Mouse (Mus musculus) mouse embryonic stem cell (cell line): Measurements from ENCODE around the gene Prelid3b.

Experiments
- in situ Hi-C, 2 experiments: fragments of 300-500 bp; cut with MboI; formaldehyde crosslinking; loops; 1 replicate in 1 of 2; 3 replicates in 1 of 2; pipeline ENCODE4 v1.14.3; 2019 to 2020; ENCODE audit warnings: low sequenced_read_pairs in 2 of 2, low pct_unique_long_range_greater_than_20kb in 1 of 2, mixed read lengths in 1 of 2; ENCODE audit not compliant: unreplicated experiment in 1 of 2

Prelid3b gene

DNA sequence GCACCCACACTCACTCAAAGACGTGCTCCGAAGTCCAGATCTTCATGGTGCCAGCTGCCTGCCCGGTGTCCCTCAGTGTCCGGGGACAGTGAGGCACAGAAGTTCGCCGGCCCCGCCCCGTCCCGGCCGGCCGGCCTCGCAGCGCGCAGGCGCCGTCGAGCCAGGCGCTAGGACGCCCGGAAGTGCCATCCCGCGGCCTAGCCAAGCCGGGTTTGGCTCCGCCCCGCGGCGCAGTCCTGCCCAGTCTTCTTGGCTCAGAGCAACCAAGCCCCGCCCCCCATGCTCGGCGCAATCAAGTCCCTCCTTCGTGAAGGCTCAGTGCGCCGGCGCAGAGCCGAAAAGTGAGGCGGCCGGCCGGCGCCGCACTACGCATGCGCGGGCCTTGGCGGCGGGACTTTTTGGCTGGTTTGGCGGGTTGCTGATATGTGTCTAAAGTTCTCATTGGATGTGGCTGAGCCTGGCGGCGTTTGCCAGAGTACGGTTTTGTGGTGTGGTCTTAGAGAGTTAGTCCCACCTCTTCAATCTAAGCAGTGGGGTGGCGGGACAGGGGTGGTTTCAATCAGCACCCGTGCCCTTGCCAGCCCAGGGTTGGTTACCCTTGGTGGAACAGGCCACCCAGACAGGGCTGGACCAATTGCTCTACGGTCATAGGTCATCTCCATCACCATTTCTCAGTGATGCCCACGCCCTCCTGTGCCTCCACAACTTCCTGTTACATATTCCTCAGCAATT lies at the start of gene Prelid3b:
Gene Prelid3b, minus strand, starts transcription at position 264 of the 732 bp plus-strand sequence.
- in situ Hi-C loops: no loop called here

DNA sequence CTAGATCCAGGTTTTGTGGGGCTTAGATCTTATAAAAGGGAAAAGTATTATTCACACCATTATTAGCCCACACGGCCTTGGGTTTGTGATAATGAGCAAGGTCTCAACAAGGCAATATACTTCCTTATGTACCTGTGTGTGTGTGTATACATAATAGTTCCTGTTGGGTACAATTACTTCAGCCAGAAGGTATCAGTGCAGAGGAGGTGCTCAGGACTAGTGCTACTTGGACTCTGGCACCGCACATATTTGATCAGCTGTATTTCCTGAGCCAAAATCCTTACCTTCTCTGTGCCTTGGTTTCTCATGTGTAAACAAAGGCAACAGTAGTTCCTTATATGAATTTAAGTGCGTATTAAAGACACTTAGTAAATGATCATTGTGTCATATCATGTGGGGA lies 49.3 kb upstream of the Prelid3b start:
- in situ Hi-C loops: no loop called here

DNA sequence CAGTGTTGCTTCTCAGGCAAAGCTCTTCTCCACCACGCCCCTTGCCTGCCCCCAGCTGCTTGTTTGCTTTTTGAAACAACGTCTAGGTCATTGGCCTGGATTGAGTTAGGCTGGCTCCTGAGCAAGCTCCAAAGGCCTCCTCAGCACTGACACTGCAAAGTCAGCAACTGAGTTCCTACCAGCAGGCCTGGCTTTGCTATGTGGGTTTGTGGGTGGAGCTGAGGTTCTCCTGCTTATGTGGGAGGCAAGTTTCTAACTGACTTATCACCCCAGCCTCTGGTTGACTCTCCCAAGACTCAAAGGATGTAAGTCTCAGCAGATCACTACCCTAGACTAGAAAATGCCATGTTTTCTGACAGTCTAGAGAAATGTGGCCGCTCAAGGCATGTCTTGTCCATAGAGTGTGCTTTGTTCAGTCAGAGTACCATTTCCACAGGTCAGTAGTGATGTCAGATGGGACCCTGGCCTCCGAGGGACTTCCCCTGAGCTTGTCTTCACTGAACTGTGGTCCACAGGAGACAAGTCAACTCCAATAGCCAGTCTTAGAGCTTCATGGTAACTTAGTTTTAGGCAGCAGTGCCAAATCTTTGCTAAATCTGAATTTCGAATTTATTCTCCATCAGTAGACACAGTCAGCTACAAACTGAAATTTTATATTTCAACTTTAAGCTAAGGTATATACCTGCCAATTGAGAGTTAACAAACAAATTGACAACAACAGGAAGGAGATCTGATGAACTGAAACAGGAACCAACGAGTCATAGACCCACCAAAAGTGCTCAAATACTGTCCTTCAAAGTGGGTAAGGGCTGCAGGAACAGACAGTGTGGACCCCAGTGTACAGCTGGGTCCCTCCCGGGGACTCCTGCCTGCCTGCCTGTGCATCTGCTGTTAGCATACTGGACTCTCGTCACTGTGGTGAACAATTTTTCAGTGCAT lies 44.5 kb upstream of the Prelid3b start:
- in situ Hi-C loops: no loop called here

DNA sequence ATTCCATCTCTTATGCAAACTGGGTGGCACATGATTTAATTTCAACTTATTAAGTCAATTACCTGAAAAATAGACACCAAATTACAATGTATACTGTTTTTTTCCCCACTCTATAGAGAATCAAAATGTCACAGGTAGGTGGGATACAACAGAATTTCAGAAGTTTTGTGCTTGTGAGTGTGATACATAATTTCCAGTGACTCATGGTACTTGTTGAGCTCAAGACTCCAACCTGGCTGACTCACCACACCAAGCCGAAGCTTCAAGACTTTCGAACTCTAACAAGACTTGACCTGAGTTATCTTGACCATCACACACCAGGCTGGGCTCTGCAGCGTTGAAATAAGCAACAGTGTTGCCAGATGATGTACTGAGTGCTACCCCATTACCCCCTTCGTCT lies 42.0 kb upstream of the Prelid3b start:
- in situ Hi-C loops: no loop called here

DNA sequence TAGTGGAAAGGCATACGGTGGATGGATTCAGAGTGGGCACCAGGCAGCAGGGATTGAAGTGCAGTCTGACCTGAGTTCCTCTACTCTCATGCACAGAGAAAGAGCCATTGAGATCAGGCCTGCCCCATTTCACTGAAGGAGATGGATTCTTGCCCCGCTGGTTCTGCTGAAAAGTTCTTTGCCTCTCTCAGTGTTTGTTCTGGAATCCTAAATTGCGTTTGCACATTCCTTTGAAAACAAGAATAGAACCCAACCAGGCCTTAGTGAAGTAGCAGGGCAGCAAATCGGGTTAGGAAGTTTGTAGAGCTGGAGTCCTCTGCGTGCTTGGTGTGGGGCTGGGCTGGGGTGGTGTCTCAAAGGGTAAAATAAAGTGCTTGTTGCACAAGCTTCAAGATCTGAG lies 40.9 kb upstream of the Prelid3b start:
- in situ Hi-C loops: no loop called here

DNA sequence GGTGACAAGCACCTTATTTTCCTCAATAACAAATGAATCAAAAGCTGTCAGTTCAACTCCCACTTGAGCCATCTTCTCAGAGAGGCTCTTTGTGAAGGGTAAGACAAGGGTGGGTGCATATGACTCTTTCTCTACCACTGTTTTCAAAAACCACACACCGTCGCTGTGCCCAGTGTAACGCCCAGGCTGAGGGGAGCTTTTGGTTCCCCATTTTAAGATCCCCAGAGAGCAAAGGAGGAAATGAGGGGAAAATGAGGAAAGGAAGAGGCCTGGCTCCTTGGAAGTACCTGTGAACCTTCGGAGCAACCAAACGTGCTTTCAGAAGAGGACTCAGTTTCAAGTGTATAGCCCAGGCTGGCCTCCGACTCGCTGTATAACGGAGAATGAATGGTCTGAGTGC lies 36.9 kb upstream of the Prelid3b start:
- in situ Hi-C loops: no loop called here

DNA sequence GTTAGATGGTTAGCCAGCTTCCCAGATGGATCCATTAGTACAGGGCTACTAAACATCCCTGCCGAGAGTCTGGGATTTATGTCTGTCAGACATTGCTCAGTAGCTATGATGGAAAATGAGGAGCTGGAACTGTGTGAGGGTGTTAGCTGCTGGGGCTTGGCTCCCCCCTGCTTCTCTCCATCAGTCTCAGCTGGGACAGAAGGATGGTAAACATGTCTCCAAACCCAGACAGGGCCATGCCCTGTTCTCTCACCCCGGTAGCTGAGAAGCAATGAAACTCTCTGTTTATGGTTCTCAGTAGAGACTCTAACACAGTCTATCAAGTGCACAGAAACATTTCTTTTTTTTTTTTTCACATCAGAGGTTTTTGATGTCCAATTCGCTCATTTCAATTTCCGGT lies 35.1 kb upstream of the Prelid3b start:
- in situ Hi-C loops: no loop called here

DNA sequence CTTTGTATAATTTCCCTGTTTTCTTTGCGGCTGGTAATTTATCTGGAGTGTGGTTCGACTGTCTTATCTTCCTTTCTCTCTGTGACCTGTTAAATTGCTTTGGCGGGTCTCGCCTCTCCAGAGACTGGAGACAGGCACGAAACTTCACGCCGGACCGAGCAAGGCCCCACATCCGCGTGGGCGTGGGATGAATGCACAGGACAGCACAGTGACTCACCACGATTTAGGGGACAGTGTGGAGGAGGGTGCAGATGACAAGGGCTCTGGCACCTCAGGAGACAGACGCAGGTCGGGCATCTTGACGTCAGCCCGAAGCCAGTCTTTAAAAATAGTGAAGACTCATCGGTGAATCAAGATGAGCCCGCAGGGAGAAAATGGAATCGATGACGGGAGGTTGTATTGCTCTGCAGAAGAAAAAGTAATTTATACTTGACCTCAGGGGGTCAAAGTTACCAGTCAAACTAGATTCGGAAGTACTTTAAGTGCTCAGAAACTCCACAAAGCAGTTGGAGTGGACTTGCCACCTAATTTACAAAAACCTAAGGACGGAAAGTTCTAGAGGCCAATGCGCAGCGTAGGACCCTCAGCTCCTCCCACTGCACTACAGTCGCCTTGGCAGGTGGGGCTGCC lies 30.1 kb upstream of the Prelid3b start:
- in situ Hi-C loops: no loop called here

DNA sequence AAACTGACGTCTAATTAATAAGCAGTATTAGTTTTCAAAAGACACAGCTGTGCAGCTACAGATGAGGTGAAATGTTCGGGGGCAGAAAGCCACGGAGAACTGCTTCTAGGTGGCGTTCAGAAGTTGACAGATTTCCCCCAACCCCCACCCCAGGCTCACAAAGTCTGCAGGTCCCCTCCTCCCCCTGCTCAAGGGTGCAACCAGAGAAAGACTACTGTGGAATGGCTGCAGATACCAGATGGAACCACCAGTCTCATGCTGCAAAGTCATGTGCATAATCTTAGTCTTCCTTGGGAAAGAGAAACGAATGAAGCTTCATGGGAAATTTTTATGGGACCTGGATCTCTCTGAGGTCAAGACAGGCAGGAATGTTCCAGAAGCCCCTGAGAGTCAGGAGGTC lies 29.4 kb upstream of the Prelid3b start:
- in situ Hi-C loops: no loop called here

DNA sequence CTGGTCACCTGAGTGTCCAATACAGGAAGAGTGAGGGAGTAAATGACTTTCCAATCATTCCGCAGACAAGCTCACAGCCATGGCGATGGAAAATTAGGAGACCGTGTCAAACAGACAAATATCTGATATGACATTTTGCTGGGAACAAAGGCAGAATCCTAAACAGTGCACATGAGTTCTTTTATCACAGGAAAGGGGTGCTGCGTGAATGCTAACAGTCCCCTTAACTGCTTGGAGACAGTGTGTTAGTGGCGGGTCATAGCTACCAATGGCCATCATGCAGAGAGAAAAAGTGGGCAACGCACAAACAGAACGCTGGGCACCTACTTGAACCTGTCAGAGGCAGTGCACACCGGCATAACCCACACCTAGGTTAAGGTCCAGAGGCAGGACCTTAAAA lies 28.6 kb upstream of the Prelid3b start:
- in situ Hi-C loops: no loop called here

DNA sequence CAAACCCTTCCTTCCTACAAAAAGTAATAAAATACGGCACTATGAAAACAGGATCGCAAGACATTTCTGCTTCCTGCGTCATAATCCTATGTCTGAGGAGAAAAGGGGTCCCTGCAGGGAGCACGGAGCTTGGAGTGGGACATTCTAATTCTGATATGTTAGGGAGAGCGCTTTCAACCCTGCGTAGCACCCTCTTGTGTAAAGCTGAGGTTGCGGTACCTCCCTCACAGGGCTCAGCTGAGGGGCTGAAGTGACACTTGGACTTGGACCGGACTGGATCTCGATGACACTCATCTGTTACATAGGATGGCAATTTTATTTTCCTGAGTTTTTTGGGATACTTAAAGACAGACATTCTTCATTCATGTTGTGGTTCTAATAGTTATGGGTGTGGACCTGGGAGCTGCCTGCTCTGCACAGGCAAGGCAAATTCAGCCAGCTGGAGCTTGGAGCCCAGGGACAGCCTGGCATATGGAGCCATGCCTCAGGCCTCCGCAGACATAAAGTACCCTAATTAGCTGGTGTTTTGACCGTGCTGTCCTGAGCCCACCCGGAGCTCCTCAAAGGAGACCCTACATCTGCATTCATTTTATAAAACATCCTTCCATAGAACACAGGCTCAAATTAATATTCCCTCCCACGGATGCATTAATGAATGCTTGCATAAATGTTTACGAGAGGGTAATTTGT lies 28.1 kb upstream of the Prelid3b start:
- in situ Hi-C loops: no loop called here

DNA sequence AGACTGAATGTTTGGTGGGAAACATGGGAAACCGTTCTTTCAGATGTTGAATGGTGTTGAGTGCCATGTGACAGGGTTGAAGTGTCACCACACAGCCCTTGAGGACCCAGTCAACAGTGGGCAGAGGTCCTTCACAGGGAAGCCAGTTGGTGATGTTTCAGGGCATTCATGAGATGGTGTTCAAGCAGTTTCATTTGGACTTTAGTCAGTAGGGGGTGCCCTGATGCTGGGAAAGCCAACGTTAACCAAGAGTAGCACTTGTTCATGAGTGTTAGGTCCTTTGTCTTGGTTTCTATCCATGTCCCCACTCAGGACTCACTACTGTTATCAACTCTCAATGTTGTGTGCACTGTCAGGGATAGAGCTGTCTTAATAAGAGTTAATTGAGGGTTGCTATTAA lies 20.0 kb upstream of the Prelid3b start:
- in situ Hi-C loops: no loop called here

DNA sequence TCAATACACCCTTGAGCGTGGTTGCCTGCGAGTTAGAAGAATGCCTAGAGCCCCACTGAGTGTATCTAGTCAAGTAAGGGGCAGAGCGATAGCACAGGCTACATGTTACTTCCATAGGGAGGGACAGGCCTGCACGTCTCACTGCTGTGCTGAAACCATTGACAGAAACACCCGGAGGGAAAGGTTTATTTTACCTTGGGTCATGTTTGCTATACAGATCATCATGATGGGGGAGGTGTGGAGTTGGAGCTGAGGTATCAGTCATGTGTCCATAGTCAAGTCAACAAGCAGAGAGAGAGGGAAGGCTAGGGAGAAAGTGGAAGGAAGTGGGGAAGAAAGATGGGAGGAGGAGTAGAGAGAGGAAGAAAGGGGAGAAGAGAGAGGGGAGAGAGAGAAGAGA lies 14.1 kb upstream of the Prelid3b start:
- in situ Hi-C loops: no loop called here

DNA sequence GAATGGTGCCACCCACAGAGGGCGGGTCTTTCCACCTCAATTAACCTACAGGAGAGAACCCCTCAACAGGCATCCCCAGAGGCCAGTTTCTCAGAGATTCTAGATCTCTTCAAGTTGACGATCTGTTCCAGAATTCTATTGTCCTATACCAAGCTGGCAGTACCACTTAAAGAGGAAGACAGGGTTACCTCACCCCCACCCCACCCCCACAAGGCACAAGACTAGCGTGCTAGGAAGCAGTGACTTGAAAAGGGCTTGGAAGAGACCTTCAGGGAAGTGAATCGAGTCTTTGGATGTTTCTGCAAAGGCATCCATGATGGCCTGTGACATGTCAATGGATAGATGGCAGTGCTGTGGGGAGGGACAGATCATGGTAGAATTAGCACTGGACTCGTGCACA lies 5.9 kb upstream of the Prelid3b start:
- in situ Hi-C loops: no loop called here

DNA sequence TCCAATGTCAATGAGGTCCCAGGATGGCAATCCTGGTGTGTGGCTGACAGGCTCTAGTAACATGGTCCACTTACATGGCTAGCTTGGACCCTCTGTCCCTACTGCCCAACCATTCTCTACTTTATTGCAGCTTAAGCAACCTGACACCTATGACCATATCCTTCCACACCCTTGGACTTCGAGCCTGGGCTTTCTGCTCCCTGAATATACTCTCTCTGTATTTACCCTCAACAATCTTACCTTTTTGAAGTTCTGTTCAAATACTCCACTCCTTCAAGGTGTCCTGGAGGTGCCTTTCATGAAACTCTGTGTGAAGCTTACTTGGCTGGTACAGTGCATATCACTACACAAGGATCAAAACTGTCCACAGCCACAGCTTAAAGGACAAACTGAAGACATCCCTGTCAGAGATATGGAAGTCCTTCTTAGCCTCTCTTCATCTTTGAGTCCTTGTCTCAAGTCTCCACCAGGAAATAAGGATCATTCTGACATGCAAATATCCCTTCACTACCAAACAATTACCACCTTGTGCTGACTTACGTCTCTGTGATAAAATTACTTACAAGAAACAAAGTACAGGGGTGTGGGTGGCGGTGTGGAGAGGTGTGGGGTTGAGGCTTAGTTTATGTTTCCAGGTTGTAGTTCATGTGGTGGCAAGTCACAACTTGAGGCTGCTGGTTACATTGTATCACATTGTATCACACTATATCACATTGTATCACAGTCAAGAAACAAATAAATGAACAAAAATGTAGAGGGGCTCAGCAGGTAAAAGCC lies 4.8 kb upstream of the Prelid3b start:
- in situ Hi-C loops: no loop called here

DNA sequence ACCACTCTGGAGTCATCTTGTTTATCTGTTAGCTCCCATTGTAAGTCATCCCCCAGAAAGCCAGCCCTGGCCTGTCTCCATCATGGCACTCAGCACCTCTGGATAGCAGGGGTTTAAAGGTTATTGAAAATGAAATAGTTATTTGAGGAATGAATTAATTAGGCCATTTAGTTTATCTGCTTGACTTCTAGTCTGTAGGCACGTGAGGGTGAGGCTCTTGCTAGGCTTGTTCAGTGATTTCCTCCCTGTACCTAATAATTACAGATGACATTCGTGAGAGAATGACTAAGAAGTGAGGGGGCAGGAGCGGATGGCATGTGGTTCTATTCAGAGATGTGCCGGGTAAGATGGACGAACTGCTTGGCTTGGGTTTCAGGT lies 658 bp upstream of the Prelid3b start:
- in situ Hi-C loops: no loop called here

DNA sequence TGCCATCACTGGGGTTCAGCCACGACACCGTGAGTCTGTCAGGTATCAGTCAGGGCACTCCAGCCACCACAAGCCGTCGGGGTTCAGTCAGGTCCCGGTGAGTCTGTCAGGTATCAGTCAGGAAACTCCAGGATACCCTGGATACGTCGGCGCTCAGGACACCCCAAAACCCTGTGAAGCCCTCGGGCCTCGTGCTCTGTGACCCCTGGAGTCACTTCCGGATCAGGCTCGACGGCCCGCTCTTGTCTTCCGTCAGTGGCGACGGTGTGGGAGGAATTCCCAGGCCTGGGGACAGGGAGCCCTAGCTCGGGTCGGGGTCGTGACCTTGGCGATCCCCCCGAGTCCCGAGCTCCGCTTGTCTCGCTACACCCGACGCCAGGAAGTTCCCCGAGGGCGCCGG lies 474 bp downstream of the Prelid3b start:
- in situ Hi-C loops: no loop called here

DNA sequence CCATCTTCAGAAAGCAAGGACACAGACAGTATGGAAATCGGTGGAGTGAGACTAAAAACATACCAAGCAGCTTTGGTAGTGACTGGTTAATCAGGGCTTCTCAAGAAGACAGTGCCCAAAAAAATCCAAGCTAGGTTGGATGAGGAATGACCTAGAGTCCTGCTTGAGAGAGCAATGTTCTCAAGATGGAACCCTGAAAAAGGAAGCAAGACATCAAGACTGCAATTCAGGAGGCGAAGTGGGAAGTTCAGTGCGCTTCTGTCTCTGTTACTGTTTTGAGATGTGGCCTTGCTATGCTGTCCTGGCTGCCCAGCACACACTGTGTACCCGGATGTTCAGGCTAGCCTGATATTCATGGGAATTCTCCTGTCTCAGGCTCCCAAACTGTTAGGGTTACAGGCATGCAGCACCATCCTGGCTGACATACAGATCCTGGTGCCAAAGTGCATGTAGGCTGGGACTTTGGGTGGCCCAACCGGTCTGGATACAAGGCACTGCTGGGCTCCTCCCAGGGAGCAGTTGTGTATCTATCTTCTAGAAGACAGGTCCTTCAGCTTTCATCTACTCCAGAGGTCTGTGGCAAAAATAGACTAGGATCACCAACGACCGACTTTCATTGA lies 2.0 kb downstream of the Prelid3b start:
- in situ Hi-C loops: no loop called here
